Mouse (Mus musculus) hindbrain, embryonic 14.5 days (tissue): Measurements from ENCODE around the gene Pet117. TPM values are rescaled to one million over a fixed set of nuclear protein-coding genes. Genes with fewer than 3 reads are reported as not detected.
"Not testable (repeated sequence)": the region's sequence is repeated elsewhere in the genome, so short reads cannot be mapped to it uniquely, and the experiment has no call there.

Source experiments
- ATAC-seq: fragments of 200-750 bp; cut with Nextera tagmentation; 2 replicates; pipeline ENCODE4 v1.8.0; 2017; ENCODE audit warnings: moderate number of reproducible peaks, mild to moderate bottlenecking, moderate TSS enrichment, moderate library complexity; ENCODE audit not compliant: low FRiP score
- DNase-seq: peaks from one replicate; pipeline ENCODE4 v3.0.0-alpha.2; 2015; ENCODE audit warnings: low spot score
- H3K27ac ChIP-seq: fragments of 300-500 bp; sonication (generic); 2 replicates; pipeline ENCODE4 v1.5.1; 2014; ENCODE audit warnings: mild to moderate bottlenecking, moderate library complexity
- H3K27me3 ChIP-seq: fragments of 300-500 bp; sonication (generic); 2 replicates; pipeline ENCODE4 v1.6.1; 2014; ENCODE audit warnings: mild to moderate bottlenecking, low read length, mixed read lengths; ENCODE audit not compliant: control insufficient read depth, insufficient read depth
- H3K36me3 ChIP-seq: fragments of 300-500 bp; sonication (generic); replicated peaks from 2 replicates; pipeline ENCODE4 v1.6.1; 2014; ENCODE audit not compliant: control insufficient read depth, insufficient read depth
- H3K4me1 ChIP-seq: fragments of 300-500 bp; sonication (generic); replicated peaks from 2 replicates; pipeline ENCODE4 v1.6.1; 2014; ENCODE audit warnings: antibody characterized with exemption, low read length, mixed read lengths; ENCODE audit not compliant: control insufficient read depth, insufficient read depth
- H3K4me2 ChIP-seq: fragments of 300-500 bp; sonication (generic); replicated peaks from 2 replicates; pipeline ENCODE4 v1.6.1; 2014; ENCODE audit warnings: mild to moderate bottlenecking, moderate library complexity
- H3K4me3 ChIP-seq: fragments of 300-500 bp; sonication (generic); replicated peaks from 2 replicates; pipeline ENCODE4 v1.5.1; 2014; ENCODE audit warnings: mild to moderate bottlenecking, low read length
- H3K9ac ChIP-seq: fragments of 300-500 bp; sonication (generic); 2 replicates; pipeline ENCODE4 v1.6.1; 2014
- H3K9me3 ChIP-seq: fragments of 300-500 bp; sonication (generic); 2 replicates; pipeline ENCODE4 v1.6.1; 2016; ENCODE audit warnings: low read length; ENCODE audit not compliant: control insufficient read depth
- WGBS: fragments of 180-500 bp; shearing (Covaris S2); extraction: QIAGEN DNeasy Blood & Tissue Kit; methylation state at CpG from one replicate; pipeline ENCODE4 v1.1.7; 2014; 5-methylcytosine and 5-hydroxymethylcytosine counted together
- polyA plus RNA-seq: library from polyadenylated mRNA; unstranded; fragments of >200 nt; fragmentation: Nextera tagmentation; extraction: Ambion mirVana; gene quantifications from 2 replicates; pipeline ENCODE4 v1.2.1, GENCODE M21; 2014

Pet117 gene
- polyA plus RNA-seq, 1 experiment from 2014 or later, result 3.0 TPM

GRCm38 (mm10) chr2:144333138-144333842 lies 35.5 kb upstream of the Pet117 start:
- H3K27ac ChIP-seq, result no peak overlapping the region
- DNase-seq, result no peak
- H3K36me3 ChIP-seq, result no peaks in the 10 kb centered on the region
- H3K9ac ChIP-seq, result peak overlapping the region; percentile 36; the same call in 1 of the 2 replicates
- peaks cover 26% of the 10 kb centered on the region for H3K4me1 ChIP-seq
- WGBS, result 6% methylated on average over 28 of the region's 28 CpGs
- H3K9me3 ChIP-seq, result 0 out of 2 replicates have a peak, but pooled peaks cover 3% of the 10 kb centered on the region
- peak overlapping the region; percentile 95 for H3K4me2 ChIP-seq
- peak overlapping the region; percentile 30 for H3K4me3 ChIP-seq
- no peak for ATAC-seq
- peaks cover 75% of the 10 kb centered on the region for H3K27me3 ChIP-seq

GRCm38 (mm10) chr2:144337230-144337629 lies 31.6 kb upstream of the Pet117 start:
- H3K4me2 ChIP-seq, result no peak overlapping the region
- ATAC-seq (no peak), DNase-seq (no peak)
- no peak overlapping the region for H3K4me3 ChIP-seq
- 0 out of 2 replicates have a peak, but pooled peaks cover 3% of the 10 kb centered on the region for H3K9me3 ChIP-seq
- no peaks in the 10 kb centered on the region for H3K36me3 ChIP-seq
- peaks cover 9% of the 10 kb centered on the region; the same call in 1 of the 2 replicates for H3K4me1 ChIP-seq
- peaks cover 36% of the 10 kb centered on the region for H3K27me3 ChIP-seq
- no peak overlapping the region for H3K27ac ChIP-seq
- no peak overlapping the region for H3K9ac ChIP-seq
- 72% methylated on average over 3 of the region's 3 CpGs for WGBS

GRCm38 (mm10) chr2:144337701-144338100 lies 31.1 kb upstream of the Pet117 start:
- H3K9me3 ChIP-seq, result 0 out of 2 replicates have a peak, but pooled peaks cover 3% of the 10 kb centered on the region
- H3K9ac ChIP-seq, result no peak overlapping the region
- no peak overlapping the region for H3K4me2 ChIP-seq
- no peak overlapping the region for H3K27ac ChIP-seq
- 87% methylated on average over 6 of the region's 8 CpGs for WGBS
- peaks cover 31% of the 10 kb centered on the region for H3K27me3 ChIP-seq
- H3K36me3 ChIP-seq, result no peaks in the 10 kb centered on the region
- peaks cover 8% of the 10 kb centered on the region; the same call in 1 of the 2 replicates for H3K4me1 ChIP-seq
- no peak overlapping the region for H3K4me3 ChIP-seq
- DNase-seq, result no peak
- no peak for ATAC-seq

- WGBS, result 82% methylated on average over 6 of the region's 6 CpGs
- not testable (repeated sequence) for H3K9ac ChIP-seq, H3K4me3 ChIP-seq, H3K4me2 ChIP-seq, H3K4me1 ChIP-seq, DNase-seq, H3K27ac ChIP-seq, H3K9me3 ChIP-seq, H3K36me3 ChIP-seq, ATAC-seq
- H3K27me3 ChIP-seq, result peaks cover 26% of the 10 kb centered on the region
These were observed 30.6 kb upstream of the Pet117 start for GRCm38 (mm10) chr2:144338149-144338548.

GRCm38 (mm10) chr2:144343158-144343557 lies 25.6 kb upstream of the Pet117 start:
- DNase-seq, result no peak
- Histone ChIP-seq H3K27ac (no peak overlapping the region), H3K9ac (no peak overlapping the region), H3K27me3 (no peaks in the 10 kb centered on the region), H3K9me3 (no peaks in the 10 kb centered on the region), H3K4me1 (no peaks in the 10 kb centered on the region), H3K4me2 (no peak overlapping the region), H3K36me3 (no peaks in the 10 kb centered on the region), H3K4me3 (no peak overlapping the region)
- ATAC-seq, result no peak
- WGBS, result 87% methylated on average over 4 of the region's 4 CpGs

- WGBS, result 70% methylated on average over 3 of the region's 3 CpGs
- ATAC-seq (no peak), DNase-seq (no peak)
- Histone ChIP-seq H3K4me1 (no peaks in the 10 kb centered on the region), H3K36me3 (no peaks in the 10 kb centered on the region), H3K9me3 (no peaks in the 10 kb centered on the region), H3K4me3 (no peak overlapping the region), H3K9ac (no peak overlapping the region), H3K27me3 (no peaks in the 10 kb centered on the region), H3K4me2 (no peak overlapping the region), H3K27ac (no peak overlapping the region)
These were observed 20.3 kb upstream of the Pet117 start for GRCm38 (mm10) chr2:144348525-144348924.

- 87% methylated on average over 11 of the region's 11 CpGs for WGBS
- no peak overlapping the region for H3K4me2 ChIP-seq
- ATAC-seq (no peak), DNase-seq (no peak)
- no peak overlapping the region for H3K4me3 ChIP-seq
- no peak overlapping the region for H3K27ac ChIP-seq
- no peak overlapping the region for H3K9ac ChIP-seq
- no peaks in the 10 kb centered on the region for H3K9me3 ChIP-seq
- no peaks in the 10 kb centered on the region for H3K27me3 ChIP-seq
- no peaks in the 10 kb centered on the region for H3K4me1 ChIP-seq
- no peaks in the 10 kb centered on the region for H3K36me3 ChIP-seq
These were observed 16.0 kb upstream of the Pet117 start for GRCm38 (mm10) chr2:144352843-144353242.

- ATAC-seq, result peak; percentile 89
- Histone ChIP-seq H3K27ac (peak overlapping the region; percentile 94), H3K4me2 (peak overlapping the region; percentile 56), H3K9ac (peak overlapping the region; percentile 79), H3K4me1 (peaks cover 16% of the 10 kb centered on the region), H3K4me3 (peak overlapping the region; percentile 89), H3K27me3 (no peaks in the 10 kb centered on the region), H3K36me3 (peaks cover 22% of the 10 kb centered on the region), H3K9me3 (no peaks in the 10 kb centered on the region)
- WGBS, result under 1% methylated on average over 43 of the region's 43 CpGs
- DNase-seq, result no peak
These were observed 225 bp downstream of the Pet117 start for GRCm38 (mm10) chr2:144369020-144369421.

- H3K4me1 ChIP-seq, result peaks cover 16% of the 10 kb centered on the region
- 1% methylated on average over 12 of the region's 12 CpGs for WGBS
These were observed 715 bp downstream of the Pet117 start for GRCm38 (mm10) chr2:144369511-144369910.

More at GRCm38 (mm10) chr2:144369511-144369910, 715 bp downstream of the Pet117 start:
- peak overlapping the region; percentile 94 for H3K27ac ChIP-seq
- H3K27me3 ChIP-seq, result no peaks in the 10 kb centered on the region
- peak overlapping the region; percentile 56 for H3K4me2 ChIP-seq
- H3K36me3 ChIP-seq, result peaks cover 26% of the 10 kb centered on the region
- peak overlapping the region; percentile 89 for H3K4me3 ChIP-seq
- no peaks in the 10 kb centered on the region for H3K9me3 ChIP-seq
- peak overlapping the region; percentile 79 for H3K9ac ChIP-seq
- ATAC-seq (no peak), DNase-seq (peak; percentile 48)
